Mouse (Mus musculus): ENCODE results near the gene Ints14. TPM values are rescaled to one million over a fixed set of nuclear protein-coding genes. Genes with fewer than 3 reads are reported as not detected.

Gene Ints14
- polyA plus RNA-seq, 1 experiment from 2014 or later = 78.5 TPM

DNA sequence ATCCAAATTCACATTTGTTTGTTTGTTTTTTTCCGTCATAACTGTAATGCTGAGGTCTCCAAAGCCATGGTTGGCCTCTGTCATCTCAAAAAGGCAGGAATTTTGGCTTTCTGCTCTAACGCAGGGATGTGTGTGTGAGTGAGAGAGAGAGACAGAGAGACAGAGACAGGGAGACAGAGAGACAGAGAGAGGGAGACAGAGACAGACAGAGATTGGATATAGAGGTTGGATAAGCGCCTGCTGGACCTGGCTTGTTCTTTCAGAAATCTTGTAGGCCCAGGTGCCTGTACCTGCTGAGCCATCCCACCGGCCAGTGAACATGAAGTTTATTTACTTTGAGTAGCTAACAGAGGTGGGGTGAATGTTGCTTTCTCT lies 71.2 kb downstream of the Ints14 start:
- Histone ChIP-seq H3K4me2 (no peak overlapping the region), H3K9ac (ENCODE audit: low read length) (no peak overlapping the region), H3K9me3 (ENCODE audit: control insufficient read depth, low read length) (no peaks in the 10 kb centered on the region), H3K36me3 (ENCODE audit: control insufficient read depth, insufficient read depth, low read length) (peaks cover 1% of the 10 kb centered on the region; the same call in 1 of the 2 replicates), H3K27ac (ENCODE audit: low read depth, low read length) (no peak overlapping the region), H3K27me3 (ENCODE audit: control insufficient read depth, insufficient read depth, low read length) (no peaks in the 10 kb centered on the region), H3K4me1 (ENCODE audit: control insufficient read depth, insufficient read depth, low read length) (peaks cover 8% of the 10 kb centered on the region), H3K4me3 (ENCODE audit: low read depth, low read length) (peak overlapping the region; percentile 99; the same call in 1 of the 2 replicates)
- WGBS = 33% methylated on average over 4 of the region's 4 CpGs
- ATAC-seq (ENCODE audit: low FRiP score) = no peak
- no peak for DNase-seq (ENCODE audit: low spot score, missing footprints)

DNA sequence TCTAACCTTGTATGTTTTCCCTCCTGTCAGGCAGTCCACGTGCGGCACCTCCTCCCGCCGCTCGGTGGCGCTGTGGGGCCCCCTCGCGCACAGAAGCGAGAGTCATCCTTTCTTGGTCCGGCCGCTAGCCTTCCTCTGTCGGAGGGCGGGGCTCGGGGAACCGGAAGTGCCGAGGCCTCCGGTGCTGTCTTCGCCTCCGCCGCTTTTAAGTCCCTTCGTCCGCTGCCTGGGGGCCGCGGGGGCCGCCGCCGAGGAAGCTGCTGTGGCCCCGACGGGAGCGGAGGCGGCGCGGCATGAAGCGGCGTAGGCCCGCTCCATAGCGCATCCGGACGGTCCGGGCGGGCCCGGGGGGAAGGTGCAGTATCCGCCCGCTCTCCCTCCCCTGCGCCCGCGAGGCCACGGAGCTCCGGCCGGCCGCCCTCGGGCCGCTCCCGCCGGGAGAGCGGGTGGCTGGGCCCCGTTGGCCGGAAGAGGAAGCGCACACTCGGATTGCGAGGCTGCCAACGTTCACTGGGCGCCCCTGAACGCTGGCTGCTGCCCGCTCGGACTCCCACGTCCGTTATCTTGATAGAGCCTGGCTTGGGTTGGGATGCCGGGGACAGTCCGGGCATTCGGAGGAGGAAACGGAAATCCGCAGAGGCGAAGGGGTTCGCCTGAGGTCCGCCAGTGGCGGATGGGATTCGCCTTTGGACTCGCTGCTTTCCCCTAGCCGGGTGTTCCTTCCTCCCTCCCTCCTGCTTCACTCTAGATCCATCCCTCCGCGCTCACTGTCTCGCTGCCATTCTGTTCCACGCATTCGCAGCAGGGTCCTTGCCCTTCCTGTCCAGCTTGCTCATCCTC lies 71.8 kb downstream of the Ints14 start, which contains the start of gene Dpp8:
TSS of gene Dpp8 (plus strand) at position 146 of the 840 bp plus-strand sequence.
- Histone ChIP-seq H3K9me3 (ENCODE audit: control insufficient read depth, low read length) (no peaks in the 10 kb centered on the region), H3K4me2 (peak within 1 kb of the TSS; percentile 94), H3K4me3 (ENCODE audit: low read depth, low read length) (peak within 1 kb of the TSS; percentile 99), H3K36me3 (ENCODE audit: control insufficient read depth, insufficient read depth, low read length) (peaks cover 4% of the 10 kb centered on the region; the same call in 1 of the 2 replicates), H3K27ac (ENCODE audit: low read depth, low read length) (peak within 1 kb of the TSS; percentile 73), H3K9ac (ENCODE audit: low read length) (peak within 1 kb of the TSS; percentile 98), H3K4me1 (ENCODE audit: control insufficient read depth, insufficient read depth, low read length) (peaks cover 8% of the 10 kb centered on the region), H3K27me3 (ENCODE audit: control insufficient read depth, insufficient read depth, low read length) (no peaks in the 10 kb centered on the region)
- DNase-seq (ENCODE audit: low spot score, missing footprints) = peak; percentile 100
- peak; percentile 93 for ATAC-seq (ENCODE audit: low FRiP score)
- under 1% methylated on average over 78 of the region's 85 CpGs for WGBS

DNA sequence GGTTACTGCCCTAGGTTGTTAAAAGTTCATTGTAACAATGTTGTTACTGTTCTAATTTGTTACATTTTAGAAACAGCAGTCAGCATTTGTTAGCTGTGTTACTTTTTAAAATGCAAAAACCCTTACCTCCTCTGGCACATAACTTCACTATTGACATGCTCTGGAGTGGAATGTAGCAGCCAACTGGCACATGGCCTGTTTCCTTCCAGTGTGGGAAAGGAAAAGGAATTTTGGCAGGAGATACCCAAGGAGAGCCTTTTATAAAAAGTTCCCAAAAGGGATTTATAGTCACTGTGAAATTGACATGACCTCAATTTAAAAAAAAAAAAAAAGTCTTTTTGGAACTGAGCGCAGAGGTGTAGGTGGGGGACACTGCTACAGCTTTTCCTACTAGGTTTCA lies 75.8 kb downstream of the Ints14 start:
- Histone ChIP-seq H3K9me3 (ENCODE audit: control insufficient read depth, low read length) (no peaks in the 10 kb centered on the region), H3K9ac (ENCODE audit: low read length) (no peak overlapping the region), H3K4me2 (no peak overlapping the region), H3K27ac (ENCODE audit: low read depth, low read length) (no peak overlapping the region), H3K27me3 (ENCODE audit: control insufficient read depth, insufficient read depth, low read length) (no peaks in the 10 kb centered on the region), H3K4me1 (ENCODE audit: control insufficient read depth, insufficient read depth, low read length) (peaks cover 8% of the 10 kb centered on the region), H3K4me3 (ENCODE audit: low read depth, low read length) (no peak overlapping the region), H3K36me3 (ENCODE audit: control insufficient read depth, insufficient read depth, low read length) (peaks cover 13% of the 10 kb centered on the region)
- 92% methylated on average over 1 of the region's 1 CpGs for WGBS
- no peak for ATAC-seq (ENCODE audit: low FRiP score)
- no peak for DNase-seq (ENCODE audit: low spot score, missing footprints)

Small RNA genes within 50 kb of the gene (microRNA-seq; reads per million reads assigned to microRNA genes)
- not detected for gene Gm25640

Other genes starting within 250 kb of the Ints14 start
- gene Rab11a, start 223.1 kb upstream of the Ints14 start, polyA plus RNA-seq (2014; fragmentation: Nextera tagmentation; extraction: Ambion mirVana) = 300 and 312 TPM in 2 replicates
- gene Dennd4a, start 149.6 kb upstream of the Ints14 start, polyA plus RNA-seq (2014; fragmentation: Nextera tagmentation; extraction: Ambion mirVana) = 8.4 and 8.9 TPM in 2 replicates
- gene Slc24a1, start 9.3 kb upstream of the Ints14 start, polyA plus RNA-seq (2014; fragmentation: Nextera tagmentation; extraction: Ambion mirVana) = not detected in 2 replicates
- 97.5 and 104 TPM in 2 replicates for gene Hacd3, start 60.8 kb downstream of the Ints14 start, polyA plus RNA-seq (2014; fragmentation: Nextera tagmentation; extraction: Ambion mirVana)
- 33.4 and 34.7 TPM in 2 replicates for gene Dpp8, start 71.5 kb downstream of the Ints14 start, polyA plus RNA-seq (2014; fragmentation: Nextera tagmentation; extraction: Ambion mirVana)
- 13.0 and 13.3 TPM in 2 replicates for gene Igdcc4, start 140.6 kb downstream of the Ints14 start, polyA plus RNA-seq (2014; fragmentation: Nextera tagmentation; extraction: Ambion mirVana)
- gene Igdcc3, start 180.3 kb downstream of the Ints14 start, polyA plus RNA-seq (2014; fragmentation: Nextera tagmentation; extraction: Ambion mirVana) = 115 and 145 TPM in 2 replicates
- 5.2 and 6.4 TPM in 2 replicates for gene Parp16, start 234.4 kb downstream of the Ints14 start, polyA plus RNA-seq (2014; fragmentation: Nextera tagmentation; extraction: Ambion mirVana)